In the genomic region with DNA sequence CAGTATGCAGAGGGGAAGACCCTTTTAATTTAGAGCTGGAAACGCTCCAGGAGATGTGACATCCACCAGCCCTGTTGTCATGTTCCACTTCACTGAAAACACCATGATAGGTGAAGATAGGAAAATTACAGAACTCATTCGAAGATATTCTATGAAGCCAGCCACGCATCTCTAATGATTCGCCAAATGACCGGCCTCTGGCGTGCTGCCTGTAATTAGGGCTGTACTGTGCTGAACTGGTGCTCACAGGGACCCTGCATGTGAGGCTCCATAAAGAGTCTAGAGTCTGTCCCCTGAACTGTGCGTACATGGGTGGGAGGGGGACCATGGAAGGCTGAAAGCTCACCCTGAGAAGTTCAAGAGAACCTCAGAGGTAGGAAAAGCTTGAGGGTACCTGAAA, we compare ENCODE assay signal across 22 mouse cellular contexts. TPM values are rescaled to one million over a fixed set of nuclear protein-coding genes. Genes with fewer than 3 reads are reported as not detected.
DNase-seq lines count a peak whose midpoint lies in the region; ATAC-seq lines count a peak whose summit lies in the region.
"Had no signal": no experiment of that assay in that cellular context is flagged by ENCODE, and none has a peak within 500 bp of the region (broad histone marks: within the 10 kb centered on the region; RNA-seq: fewer than 3 reads in every experiment).

No protein-coding gene starts in this region.

- WGBS in neural tube, embryonic 12.5 days: 76% methylated on average over 7 of the region's 7 CpGs
- 51% methylated on average over 7 of the region's 7 CpGs for WGBS in midbrain, embryonic 16.5 days

- H3K4me3 ChIP-seq in neural tube, embryonic 12.5 days: no peak overlapping the region
- H3K4me3 ChIP-seq in midbrain, embryonic 16.5 days (ENCODE audit: low read depth, low read length): no peak overlapping the region
- H3K4me3 ChIP-seq: embryonic facial prominence, embryonic 13.5 days; heart, embryonic 15.5 days; left cerebral cortex, adult 2 months; limb, embryonic 12.5 days; liver, embryonic 13.5 days; lung, embryonic 15.5 days; myocyte had no signal

- H3K36me3 ChIP-seq in neural tube, embryonic 12.5 days: no peaks in the 10 kb centered on the region
- no peaks in the 10 kb centered on the region for H3K36me3 ChIP-seq in midbrain, embryonic 16.5 days (ENCODE audit: control insufficient read depth, insufficient read depth, low read length)
- H3K36me3 ChIP-seq: embryonic facial prominence, embryonic 13.5 days; heart, embryonic 15.5 days; limb, embryonic 12.5 days; liver, embryonic 13.5 days; lung, embryonic 15.5 days had no signal

- H3K9me3 ChIP-seq in neural tube, embryonic 12.5 days: no peaks in the 10 kb centered on the region
- no peaks in the 10 kb centered on the region for H3K9me3 ChIP-seq in midbrain, embryonic 16.5 days (replicated peaks; ENCODE audit: control insufficient read depth, low read length, poor library complexity, severe bottlenecking)
- H3K9me3 ChIP-seq: embryonic facial prominence, embryonic 13.5 days; heart, embryonic 15.5 days; limb, embryonic 12.5 days; liver, embryonic 13.5 days; lung, embryonic 15.5 days had no signal

- DNase-seq in cerebellum, postnatal 14 days: peak; percentile 54 to 55
- no peak for DNase-seq in cerebellum, adult 9-11 months
- no peak for DNase-seq in neural tube, embryonic 10.5 days (ENCODE audit: extremely low spot score, low spot score)
- DNase-seq in lung, postnatal 10 days: no peak
- no peak for DNase-seq in heart, postnatal 4 days
- DNase-seq: adrenal gland, adult 8-10 months; cerebellum, adult 11-12 months; heart, adult 18-20 months; kidney, adult 2 months; kidney, postnatal 25 days; liver, embryonic 13.5 days; thymus, postnatal 14 days had no signal

- H3K4me1 ChIP-seq in neural tube, embryonic 12.5 days: no peaks in the 10 kb centered on the region; the same call in none of the 2 replicates
- peaks cover 20% of the 10 kb centered on the region for H3K4me1 ChIP-seq in midbrain, embryonic 16.5 days (ENCODE audit: control insufficient read depth, insufficient read depth, low read length)
- H3K4me1 ChIP-seq: heart, embryonic 15.5 days; liver, embryonic 13.5 days; lung, embryonic 15.5 days had no signal

- H3K27me3 ChIP-seq in neural tube, embryonic 12.5 days (replicated peaks): no peaks in the 10 kb centered on the region
- H3K27me3 ChIP-seq in midbrain, embryonic 16.5 days (ENCODE audit: control insufficient read depth, insufficient read depth, low read depth, low read length): no peaks in the 10 kb centered on the region
- H3K27me3 ChIP-seq: embryonic facial prominence, embryonic 13.5 days; heart, embryonic 15.5 days; limb, embryonic 12.5 days; liver, embryonic 13.5 days; lung, embryonic 15.5 days had no signal

- no peak overlapping the region for H3K27ac ChIP-seq in neural tube, embryonic 12.5 days
- H3K27ac ChIP-seq in midbrain, embryonic 16.5 days (ENCODE audit: low read length): no peak overlapping the region
- H3K27ac ChIP-seq: embryonic facial prominence, embryonic 13.5 days; heart, embryonic 15.5 days; left cerebral cortex, adult 2 months; limb, embryonic 12.5 days; liver, embryonic 13.5 days; lung, embryonic 15.5 days; stomach, postnatal 0 days had no signal

- peak; percentile 48; the same call in 1 of the 2 replicates for ATAC-seq in neural tube, embryonic 12.5 days (ENCODE audit: low FRiP score, low read depth)
- peak; percentile 69 for ATAC-seq in midbrain, embryonic 16.5 days
- ATAC-seq in frontal cortex, adult (ENCODE audit: low TSS enrichment): no peak

- H3K4me2 ChIP-seq in neural tube, embryonic 12.5 days (replicated peaks): no peak overlapping the region
- no peak overlapping the region for H3K4me2 ChIP-seq in midbrain, embryonic 16.5 days (ENCODE audit: low read length)
- H3K4me2 ChIP-seq: embryonic facial prominence, embryonic 13.5 days; heart, embryonic 15.5 days; limb, embryonic 12.5 days; liver, embryonic 13.5 days; lung, embryonic 15.5 days had no signal

- no peak overlapping the region for H3K9ac ChIP-seq in neural tube, embryonic 12.5 days
- H3K9ac ChIP-seq in midbrain, embryonic 16.5 days (ENCODE audit: low read depth, low read length): no peak overlapping the region
- H3K9ac ChIP-seq: embryonic facial prominence, embryonic 13.5 days; heart, embryonic 15.5 days; limb, embryonic 12.5 days; liver, embryonic 13.5 days; lung, embryonic 15.5 days had no signal

RNA-seq across cellular contexts. Expression of a gene that starts 53.6 kb away (rescaled TPM):
- 18.9 and 21.4 TPM in 2 replicates for polyA plus RNA-seq in neural tube, embryonic 12.5 days (2016; fragmentation: Nextera tagmentation; extraction: Ambion mirVana)
- 29.3 and 32.1 TPM in 2 replicates for polyA plus RNA-seq in midbrain, embryonic 16.5 days (2015; fragmentation: Nextera tagmentation; extraction: Ambion mirVana)
- total RNA-seq in heart, postnatal 4 days (2021): 1 to 10 TPM; 7.5 to 7.7 TPM
- polyA plus RNA-seq: myocyte had no signal

Comparison
In these comparisons a context has a peak if more than half of its experiments do, and no peak if none do; other contexts are left out.
1. DNase-seq: peak in cerebellum, postnatal 14 days (2 of 2); none in cerebellum, adult 9-11 months (single experiment), neural tube, embryonic 10.5 days (single experiment), lung, postnatal 10 days (single experiment) and heart, postnatal 4 days (single experiment).